Mouse (Mus musculus): ENCODE results near the gene Fank1.

- TF ChIP-seq FLI1 (IDR thresholded peaks at IDR 0.05; ENCODE audit: low read length) (no peak), GATA1 (IDR thresholded peaks at IDR 0.05; ENCODE audit: borderline replicate concordance, low read length) (no peak)
Measured at GRCm38 (mm10) chr7:133923994-133924393, 147.3 kb downstream of the Fank1 start.
